Mouse (Mus musculus) megakaryocyte, embryonic 14.5 days (primary cell): ENCODE results near the gene Castor2. TPM values are rescaled to one million over a fixed set of nuclear protein-coding genes. Genes with fewer than 3 reads are reported as not detected.

ENCODE experiments used
- H3K27me3 ChIP-seq: replicated peaks from 2 replicates; pipeline ENCODE3; 2012; ENCODE audit warnings: inconsistent platforms
- H3K36me3 ChIP-seq: replicated peaks from 2 replicates; pipeline ENCODE3; 2012; ENCODE audit warnings: low read length, inconsistent platforms, mixed read lengths
- H3K4me1 ChIP-seq: 2 replicates; pipeline ENCODE4 v1.6.1; 2012; ENCODE audit warnings: inconsistent platforms
- H3K4me3 ChIP-seq: replicated peaks from 2 replicates; pipeline ENCODE3; 2012; ENCODE audit warnings: moderate library complexity, mild to moderate bottlenecking, inconsistent platforms
- H3K9me3 ChIP-seq: 2 replicates; pipeline ENCODE4 v1.6.1; 2012; ENCODE audit warnings: inconsistent platforms
- FLI1 ChIP-seq: IDR thresholded peaks from 2 replicates; pipeline ENCODE4 v1.6.1; 2012; ENCODE audit warnings: low read length, inconsistent platforms, mixed read lengths
- GATA1 ChIP-seq: IDR thresholded peaks from 3 replicates; pipeline ENCODE4 v1.6.1; 2012; ENCODE audit warnings: mixed read lengths, low read length, inconsistent platforms, borderline replicate concordance
- polyA plus RNA-seq: library from polyadenylated mRNA; stranded (reverse); fragments of >175 nt; gene quantifications from 2 replicates; pipeline ENCODE4 v1.2.3, GENCODE M21; 2012; ENCODE audit warnings: low replicate concordance; ENCODE audit not compliant: insufficient read depth

Castor2 gene
- polyA plus RNA-seq, 1 experiment, result 2.1 TPM

GRCm38 (mm10) chr5:134121893-134122259 is 22.4 kb downstream of the Castor2 start:
- no peaks in the 10 kb centered on the region for H3K36me3 ChIP-seq
- H3K27me3 ChIP-seq, result no peaks in the 10 kb centered on the region
- H3K9me3 ChIP-seq, result peaks cover 4% of the 10 kb centered on the region; the same call in 1 of the 2 replicates
- no peaks in the 10 kb centered on the region for H3K4me1 ChIP-seq
- no peak overlapping the region for H3K4me3 ChIP-seq
- TF ChIP-seq GATA1 (no peak), FLI1 (no peak)

DNA sequence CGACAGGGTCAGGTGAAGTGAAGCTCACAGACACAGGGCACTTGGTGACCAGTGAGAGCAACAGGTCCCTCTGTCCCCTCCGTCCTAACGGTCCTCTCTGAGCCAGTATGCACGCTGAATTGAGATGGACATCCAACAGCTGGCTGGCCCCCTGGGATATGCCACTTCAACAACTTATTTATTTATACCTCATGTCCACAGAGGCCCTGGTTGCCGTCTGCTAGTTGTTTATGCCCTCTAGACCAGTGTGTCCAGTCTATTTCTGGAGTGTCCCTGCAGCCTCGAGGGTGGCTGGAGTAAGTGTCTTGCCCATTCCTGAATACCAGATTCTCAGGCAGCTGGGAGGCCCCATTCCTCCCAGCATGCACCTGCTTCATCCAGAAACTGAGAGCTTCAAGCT is 24.3 kb downstream of the Castor2 start:
- Histone ChIP-seq H3K4me1 (no peaks in the 10 kb centered on the region), H3K9me3 (peaks cover 7% of the 10 kb centered on the region; the same call in 1 of the 2 replicates), H3K36me3 (no peaks in the 10 kb centered on the region), H3K27me3 (no peaks in the 10 kb centered on the region), H3K4me3 (no peak overlapping the region)
- TF ChIP-seq GATA1 (no peak), FLI1 (no peak)

GRCm38 (mm10) chr5:134126232-134126631 is 26.7 kb downstream of the Castor2 start:
- peaks cover 7% of the 10 kb centered on the region; the same call in 1 of the 2 replicates for H3K9me3 ChIP-seq
- no peaks in the 10 kb centered on the region for H3K27me3 ChIP-seq
- no peak overlapping the region for H3K4me3 ChIP-seq
- TF ChIP-seq GATA1, result no peak
- no peak for TF ChIP-seq FLI1
- H3K36me3 ChIP-seq, result no peaks in the 10 kb centered on the region
- no peaks in the 10 kb centered on the region for H3K4me1 ChIP-seq

- peaks cover 17% of the 10 kb centered on the region for H3K9me3 ChIP-seq
- H3K27me3 ChIP-seq, result no peaks in the 10 kb centered on the region
- no peaks in the 10 kb centered on the region for H3K4me1 ChIP-seq
- no peak overlapping the region for H3K4me3 ChIP-seq
- TF ChIP-seq FLI1, result no peak
- no peak for TF ChIP-seq GATA1
- no peaks in the 10 kb centered on the region for H3K36me3 ChIP-seq
Measured at GRCm38 (mm10) chr5:134131586-134131985, 32.1 kb downstream of the Castor2 start.

DNA sequence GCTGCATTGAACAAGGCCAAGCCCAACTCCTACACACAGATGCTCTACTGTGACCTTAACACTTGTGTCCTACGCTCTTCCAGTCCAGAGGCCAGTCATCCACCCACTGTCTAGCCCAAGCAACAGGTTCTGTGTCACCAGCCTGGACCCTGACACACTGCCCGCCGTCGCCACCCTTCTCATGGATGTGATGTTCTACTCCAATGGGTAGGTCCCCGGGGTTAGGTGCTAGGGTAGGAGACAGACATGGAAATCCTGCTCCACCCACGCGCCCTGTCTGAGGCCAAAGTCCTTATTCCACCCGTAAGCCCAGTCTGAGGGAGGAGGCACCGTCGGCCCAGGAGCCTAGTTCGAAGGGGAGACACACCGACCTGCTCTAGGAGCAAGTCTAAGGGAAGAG is 36.5 kb downstream of the Castor2 start:
- no peaks in the 10 kb centered on the region for H3K36me3 ChIP-seq
- H3K4me3 ChIP-seq, result no peak overlapping the region
- H3K4me1 ChIP-seq, result no peaks in the 10 kb centered on the region
- no peaks in the 10 kb centered on the region for H3K27me3 ChIP-seq
- H3K9me3 ChIP-seq, result peaks cover 11% of the 10 kb centered on the region
- TF ChIP-seq GATA1, result no peak
- no peak for TF ChIP-seq FLI1

DNA sequence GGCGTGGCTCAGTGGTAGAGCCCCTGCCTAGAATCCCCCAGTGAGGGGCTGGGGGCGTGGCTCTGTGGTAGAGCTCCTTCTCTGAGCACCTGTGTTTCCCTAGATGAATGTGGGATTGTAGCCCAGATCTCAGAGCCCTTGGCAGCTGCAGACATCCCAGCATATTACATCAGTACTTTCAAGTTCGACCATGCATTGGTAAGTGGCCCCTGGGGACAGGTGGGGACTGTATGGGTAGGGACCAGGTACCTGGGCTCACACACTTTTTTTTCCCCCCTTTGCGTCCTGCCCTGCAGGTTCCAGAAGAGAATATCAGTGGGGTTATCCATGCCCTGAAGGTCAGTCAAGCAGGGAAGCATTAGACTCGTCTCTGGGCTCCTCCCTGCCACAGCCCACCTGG is 38.4 kb downstream of the Castor2 start:
- Histone ChIP-seq H3K27me3 (no peaks in the 10 kb centered on the region), H3K4me1 (no peaks in the 10 kb centered on the region), H3K36me3 (no peaks in the 10 kb centered on the region), H3K4me3 (no peak overlapping the region), H3K9me3 (peaks cover 16% of the 10 kb centered on the region)
- no peak for TF ChIP-seq FLI1
- TF ChIP-seq GATA1, result no peak

- peaks cover 2% of the 10 kb centered on the region for H3K27me3 ChIP-seq
- peaks cover 10% of the 10 kb centered on the region for H3K9me3 ChIP-seq
- TF ChIP-seq GATA1 (no peak), FLI1 (no peak)
- H3K4me1 ChIP-seq, result no peaks in the 10 kb centered on the region
- no peak overlapping the region for H3K4me3 ChIP-seq
- no peaks in the 10 kb centered on the region for H3K36me3 ChIP-seq
Measured at GRCm38 (mm10) chr5:134139429-134139828, 39.9 kb downstream of the Castor2 start.

GRCm38 (mm10) chr5:134141236-134141635 is 41.7 kb downstream of the Castor2 start:
- H3K36me3 ChIP-seq, result no peaks in the 10 kb centered on the region
- peaks cover 21% of the 10 kb centered on the region for H3K9me3 ChIP-seq
- no peak overlapping the region for H3K4me3 ChIP-seq
- TF ChIP-seq GATA1 (no peak), FLI1 (no peak)
- peaks cover 2% of the 10 kb centered on the region for H3K27me3 ChIP-seq
- no peaks in the 10 kb centered on the region for H3K4me1 ChIP-seq

DNA sequence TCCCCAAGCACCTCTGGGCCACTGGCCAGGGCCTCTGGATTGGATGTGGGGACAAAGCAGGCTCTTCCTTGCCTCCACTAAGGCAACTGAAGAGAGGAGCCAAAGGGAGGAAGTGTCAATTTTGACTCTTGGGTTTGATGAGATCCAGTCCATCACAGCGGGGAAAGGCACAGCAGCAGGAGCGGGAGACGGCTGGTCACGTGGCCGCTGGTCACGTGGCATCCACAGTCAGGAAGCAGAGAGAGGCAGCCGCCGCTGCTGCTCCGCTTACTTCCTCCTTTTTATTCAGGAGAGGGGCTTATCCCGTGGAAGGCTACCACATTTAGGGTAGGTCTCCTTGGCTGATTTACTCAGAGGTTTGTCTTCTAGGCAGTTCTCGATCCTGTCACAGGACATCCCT is 42.9 kb downstream of the Castor2 start:
- peaks cover 21% of the 10 kb centered on the region for H3K9me3 ChIP-seq
- H3K4me1 ChIP-seq, result no peaks in the 10 kb centered on the region
- H3K27me3 ChIP-seq, result peaks cover 2% of the 10 kb centered on the region
- TF ChIP-seq GATA1 (no peak), FLI1 (no peak)
- H3K4me3 ChIP-seq, result no peak overlapping the region
- H3K36me3 ChIP-seq, result peaks cover 6% of the 10 kb centered on the region

DNA sequence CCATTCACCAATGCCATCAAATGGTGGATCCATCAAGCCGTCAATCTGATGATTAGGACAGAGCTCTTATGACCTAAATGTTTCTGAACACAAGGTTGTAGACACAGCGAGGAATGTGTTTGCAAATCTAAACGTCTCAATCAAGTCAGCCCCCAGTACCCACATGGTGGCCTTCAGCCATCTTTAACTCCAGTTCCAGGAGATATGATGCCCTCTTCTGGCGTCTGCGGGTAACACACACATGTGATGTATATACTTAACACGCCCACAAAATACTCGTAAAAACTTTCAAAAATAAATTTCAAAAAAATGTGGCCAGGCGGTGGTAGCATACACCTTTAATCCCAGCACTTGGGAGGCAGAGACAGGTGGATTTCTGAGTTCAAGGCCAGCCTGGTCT is 45.5 kb downstream of the Castor2 start:
- TF ChIP-seq GATA1, result no peak
- TF ChIP-seq FLI1, result no peak
- Histone ChIP-seq H3K9me3 (peaks cover 21% of the 10 kb centered on the region), H3K27me3 (peaks cover 2% of the 10 kb centered on the region), H3K4me3 (no peak overlapping the region), H3K36me3 (peaks cover 30% of the 10 kb centered on the region), H3K4me1 (no peaks in the 10 kb centered on the region)
